Mouse (Mus musculus): ENCODE results near the gene Zfp180. TPM values are rescaled to one million over a fixed set of nuclear protein-coding genes. Genes with fewer than 3 reads are reported as not detected.

Zfp180 gene
- polyA plus RNA-seq, 1 experiment from 2014 or later, result 17.8 TPM

DNA sequence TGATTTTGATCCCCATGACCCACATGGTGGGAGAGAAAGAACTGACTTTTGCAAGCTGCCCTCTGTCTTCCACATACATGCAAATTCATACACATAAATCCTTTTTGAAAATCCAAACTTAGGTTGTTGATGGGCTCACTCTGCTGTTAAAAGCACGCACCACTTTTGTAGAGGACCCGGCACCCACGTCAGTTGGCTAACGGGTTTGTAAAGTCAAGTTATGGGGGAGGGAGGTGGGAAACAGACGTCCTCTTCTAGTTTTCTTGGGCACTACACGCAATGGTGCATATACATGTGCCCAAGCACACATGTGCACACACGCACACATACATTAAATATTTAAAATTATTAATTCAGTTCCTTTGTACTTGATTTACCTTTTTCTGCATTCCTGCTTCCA, 29.1 kb downstream of the Zfp180 start:
- Histone ChIP-seq H3K36me3 (ENCODE audit: control insufficient read depth, insufficient read depth, low read length) (peaks cover 35% of the 10 kb centered on the region), H3K4me1 (ENCODE audit: control insufficient read depth, insufficient read depth, low read length) (peaks cover 4% of the 10 kb centered on the region; the same call in 1 of the 2 replicates), H3K4me2 (ENCODE audit: low read depth, low read length) (no peak overlapping the region), H3K9me3 (replicated peaks; ENCODE audit: control insufficient read depth, low read length) (peaks cover 34% of the 10 kb centered on the region), H3K9ac (ENCODE audit: low read length) (no peak overlapping the region), H3K27me3 (ENCODE audit: control insufficient read depth, insufficient read depth, low read length) (no peaks in the 10 kb centered on the region), H3K27ac (ENCODE audit: low read length) (no peak overlapping the region), H3K4me3 (replicated peaks; ENCODE audit: low read length) (no peak overlapping the region)
- ATAC-seq (ENCODE audit: insufficient read depth, low FRiP score), result no peak
- 94% methylated on average over 7 of the region's 7 CpGs for WGBS

DNA sequence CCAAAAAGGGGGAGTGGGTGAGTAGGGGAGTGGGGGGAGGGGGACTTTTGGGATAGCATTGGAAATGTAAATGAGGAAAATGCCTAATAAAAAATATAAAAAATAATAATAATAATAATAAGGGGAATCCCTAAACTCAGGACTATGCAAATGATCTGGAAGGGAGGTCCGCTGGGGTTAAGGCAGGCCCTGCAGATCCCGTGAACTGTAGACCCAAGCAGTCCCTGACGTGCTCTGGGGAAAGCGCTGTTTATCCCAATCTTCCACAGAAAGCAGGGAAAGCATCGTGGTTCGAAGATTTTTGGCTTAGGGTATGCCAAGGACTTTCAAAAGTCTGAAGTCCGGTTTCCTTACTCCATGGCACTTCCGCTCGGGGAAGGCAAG, 30.0 kb downstream of the Zfp180 start:
- 6% methylated on average over 9 of the region's 9 CpGs for WGBS
- peaks cover 4% of the 10 kb centered on the region; the same call in 1 of the 2 replicates for H3K4me1 ChIP-seq (ENCODE audit: control insufficient read depth, insufficient read depth, low read length)
- peaks cover 26% of the 10 kb centered on the region for H3K36me3 ChIP-seq (ENCODE audit: control insufficient read depth, insufficient read depth, low read length)
- H3K4me3 ChIP-seq (replicated peaks; ENCODE audit: low read length), result peak overlapping the region; percentile 70
- peaks cover 25% of the 10 kb centered on the region for H3K9me3 ChIP-seq (replicated peaks; ENCODE audit: control insufficient read depth, low read length)
- H3K27ac ChIP-seq (ENCODE audit: low read length), result peak overlapping the region; percentile 89
- peak overlapping the region; percentile 80 for H3K4me2 ChIP-seq (ENCODE audit: low read depth, low read length)
- H3K27me3 ChIP-seq (ENCODE audit: control insufficient read depth, insufficient read depth, low read length), result no peaks in the 10 kb centered on the region
- H3K9ac ChIP-seq (ENCODE audit: low read length), result peak overlapping the region; percentile 86
- ATAC-seq (ENCODE audit: insufficient read depth, low FRiP score), result peak; percentile 31; the same call in 1 of the 2 replicates

DNA sequence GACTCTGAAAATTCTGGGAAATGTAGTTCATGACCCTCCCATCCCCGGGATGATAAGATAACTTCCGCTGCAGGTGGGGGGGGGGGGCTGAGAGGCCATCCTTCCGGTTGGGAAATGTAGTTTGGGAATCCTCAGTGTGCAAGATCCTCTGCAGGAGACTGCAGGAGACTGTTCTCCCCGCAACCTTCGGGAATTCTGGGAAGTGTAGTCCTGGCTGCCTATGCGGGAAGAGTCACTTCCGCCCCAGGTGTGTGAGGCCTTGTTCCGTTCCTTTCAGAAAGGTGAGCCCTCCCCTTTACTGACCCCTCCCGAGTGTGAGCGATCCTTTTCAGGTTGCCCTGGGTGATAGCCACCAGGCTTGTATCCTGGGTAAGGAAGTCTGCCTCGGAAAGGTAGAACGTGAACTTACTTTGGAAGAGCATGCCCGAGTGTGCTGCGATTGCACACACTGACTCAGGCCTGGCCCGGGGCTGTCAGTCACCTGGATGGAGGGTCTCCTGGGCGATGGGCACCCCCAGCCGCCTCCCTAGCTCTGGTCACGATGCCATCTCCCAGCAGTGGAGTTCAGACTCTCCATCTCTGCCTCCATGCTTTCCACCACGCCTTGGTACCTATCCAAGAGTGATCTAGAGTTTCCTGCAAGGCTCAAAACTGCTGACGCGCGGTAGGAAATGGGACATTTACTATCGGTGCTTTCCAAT, 30.6 kb downstream of the Zfp180 start, which contains the start of gene Zfp112:
Gene Zfp112 (plus strand): TSS at position 159 of the 701 bp plus-strand sequence.
- H3K4me3 ChIP-seq (replicated peaks; ENCODE audit: low read length), result peak within 1 kb of the TSS; percentile 70
- H3K27ac ChIP-seq (ENCODE audit: low read length), result peak within 1 kb of the TSS; percentile 89
- H3K4me1 ChIP-seq (ENCODE audit: control insufficient read depth, insufficient read depth, low read length), result peaks cover 4% of the 10 kb centered on the region; the same call in 1 of the 2 replicates
- peaks cover 20% of the 10 kb centered on the region for H3K36me3 ChIP-seq (ENCODE audit: control insufficient read depth, insufficient read depth, low read length)
- peak within 1 kb of the TSS; percentile 86 for H3K9ac ChIP-seq (ENCODE audit: low read length)
- H3K4me2 ChIP-seq (ENCODE audit: low read depth, low read length), result peak within 1 kb of the TSS; percentile 80
- WGBS, result 1% methylated on average over 23 of the region's 23 CpGs
- peak; percentile 96 for ATAC-seq (ENCODE audit: insufficient read depth, low FRiP score)
- H3K27me3 ChIP-seq (ENCODE audit: control insufficient read depth, insufficient read depth, low read length), result no peaks in the 10 kb centered on the region
- H3K9me3 ChIP-seq (replicated peaks; ENCODE audit: control insufficient read depth, low read length), result peaks cover 19% of the 10 kb centered on the region

DNA sequence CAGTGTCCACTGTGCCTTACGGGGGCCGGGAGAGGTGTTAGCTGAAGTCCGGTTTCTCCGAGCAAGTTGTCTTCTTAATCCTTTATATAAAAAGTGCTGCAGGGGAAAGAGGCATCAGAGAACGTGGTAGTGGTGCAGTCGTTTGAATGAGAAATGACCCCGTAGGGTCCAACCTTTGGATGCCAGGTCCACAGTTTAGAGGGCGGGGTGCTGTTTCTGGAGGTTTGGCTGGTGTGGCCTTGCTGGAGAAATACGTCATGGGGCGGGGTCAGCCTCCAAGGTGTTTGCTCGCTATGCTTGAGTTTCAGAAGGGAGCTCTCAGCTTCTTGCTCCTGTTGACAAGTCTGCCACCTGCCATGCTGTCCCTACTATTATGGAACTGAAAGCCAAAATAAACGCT, 31.3 kb downstream of the Zfp180 start:
- peak overlapping the region; percentile 89 for H3K27ac ChIP-seq (ENCODE audit: low read length)
- H3K4me2 ChIP-seq (ENCODE audit: low read depth, low read length), result peak overlapping the region; percentile 80
- peak overlapping the region; percentile 70 for H3K4me3 ChIP-seq (replicated peaks; ENCODE audit: low read length)
- peaks cover 14% of the 10 kb centered on the region for H3K9me3 ChIP-seq (replicated peaks; ENCODE audit: control insufficient read depth, low read length)
- WGBS, result 9% methylated on average over 12 of the region's 12 CpGs
- peaks cover 14% of the 10 kb centered on the region for H3K36me3 ChIP-seq (ENCODE audit: control insufficient read depth, insufficient read depth, low read length)
- ATAC-seq (ENCODE audit: insufficient read depth, low FRiP score), result peak; percentile 54
- peaks cover 4% of the 10 kb centered on the region; the same call in 1 of the 2 replicates for H3K4me1 ChIP-seq (ENCODE audit: control insufficient read depth, insufficient read depth, low read length)
- peak overlapping the region; percentile 86 for H3K9ac ChIP-seq (ENCODE audit: low read length)
- H3K27me3 ChIP-seq (ENCODE audit: control insufficient read depth, insufficient read depth, low read length), result no peaks in the 10 kb centered on the region

DNA sequence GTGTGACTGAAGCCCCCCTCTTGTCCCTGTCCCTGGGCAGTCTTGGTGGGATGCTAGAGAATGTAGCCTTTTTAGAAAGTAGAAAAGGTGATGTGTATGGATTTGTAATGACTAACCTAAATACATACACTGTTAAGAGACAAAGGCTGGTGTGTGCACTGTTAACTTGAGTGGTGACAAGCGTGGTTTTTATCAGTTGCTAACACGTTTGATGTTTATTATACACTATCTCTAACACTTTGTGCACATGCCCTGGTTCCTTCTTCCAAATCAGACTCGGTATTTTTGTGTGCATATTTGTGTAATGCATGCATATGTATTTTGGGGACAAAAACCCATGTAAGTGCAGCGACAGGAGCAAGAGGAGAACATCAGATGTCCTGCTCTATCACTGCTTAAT, 34.9 kb downstream of the Zfp180 start:
- Histone ChIP-seq H3K27ac (ENCODE audit: low read length) (no peak overlapping the region), H3K36me3 (ENCODE audit: control insufficient read depth, insufficient read depth, low read length) (no peaks in the 10 kb centered on the region), H3K4me2 (ENCODE audit: low read depth, low read length) (no peak overlapping the region), H3K27me3 (ENCODE audit: control insufficient read depth, insufficient read depth, low read length) (no peaks in the 10 kb centered on the region), H3K4me1 (ENCODE audit: control insufficient read depth, insufficient read depth, low read length) (peaks cover 4% of the 10 kb centered on the region; the same call in 1 of the 2 replicates), H3K4me3 (replicated peaks; ENCODE audit: low read length) (no peak overlapping the region), H3K9ac (ENCODE audit: low read length) (no peak overlapping the region), H3K9me3 (replicated peaks; ENCODE audit: control insufficient read depth, low read length) (no peaks in the 10 kb centered on the region)
- ATAC-seq (ENCODE audit: insufficient read depth, low FRiP score), result no peak
- 57% methylated on average over 4 of the region's 4 CpGs for WGBS

DNA sequence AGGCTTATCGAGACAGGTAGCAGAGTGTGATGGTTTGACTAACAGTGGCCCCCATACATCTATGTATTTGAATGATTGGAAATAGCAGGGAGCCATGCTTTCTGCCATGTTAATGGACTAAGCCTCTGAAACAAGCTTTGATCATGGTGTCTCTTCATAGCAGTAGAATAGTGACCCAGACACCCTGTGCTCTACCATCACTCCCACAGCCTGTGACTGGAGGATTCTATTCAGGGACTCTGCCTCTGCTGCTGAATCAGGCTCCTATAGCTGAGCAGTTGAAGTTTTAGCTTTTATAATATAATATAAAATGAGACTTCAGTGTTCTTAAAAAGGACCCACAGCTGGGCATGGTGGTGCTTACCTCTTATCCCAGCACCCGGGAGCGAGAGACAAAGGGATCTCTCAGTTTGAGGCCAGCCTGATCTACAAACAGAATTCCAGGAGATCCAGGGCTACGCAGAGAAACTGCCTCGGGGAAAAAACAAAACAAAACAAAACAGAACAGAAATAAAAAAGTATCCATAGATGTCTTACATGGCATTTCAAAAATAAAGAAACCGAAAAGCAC, 51.8 kb downstream of the Zfp180 start:
- ATAC-seq (ENCODE audit: insufficient read depth, low FRiP score), result no peak
- peak overlapping the region; percentile 77 for H3K9ac ChIP-seq (ENCODE audit: low read length)
- H3K4me2 ChIP-seq (ENCODE audit: low read depth, low read length), result peak overlapping the region; percentile 78
- H3K27me3 ChIP-seq (ENCODE audit: control insufficient read depth, insufficient read depth, low read length), result no peaks in the 10 kb centered on the region
- H3K4me1 ChIP-seq (ENCODE audit: control insufficient read depth, insufficient read depth, low read length), result peaks cover 10% of the 10 kb centered on the region
- 14% methylated on average over 6 of the region's 6 CpGs for WGBS
- H3K9me3 ChIP-seq (replicated peaks; ENCODE audit: control insufficient read depth, low read length), result no peaks in the 10 kb centered on the region
- H3K4me3 ChIP-seq (replicated peaks; ENCODE audit: low read length), result peak overlapping the region; percentile 60
- no peak overlapping the region for H3K27ac ChIP-seq (ENCODE audit: low read length)
- H3K36me3 ChIP-seq (ENCODE audit: control insufficient read depth, insufficient read depth, low read length), result peaks cover 11% of the 10 kb centered on the region; the same call in 1 of the 2 replicates

DNA sequence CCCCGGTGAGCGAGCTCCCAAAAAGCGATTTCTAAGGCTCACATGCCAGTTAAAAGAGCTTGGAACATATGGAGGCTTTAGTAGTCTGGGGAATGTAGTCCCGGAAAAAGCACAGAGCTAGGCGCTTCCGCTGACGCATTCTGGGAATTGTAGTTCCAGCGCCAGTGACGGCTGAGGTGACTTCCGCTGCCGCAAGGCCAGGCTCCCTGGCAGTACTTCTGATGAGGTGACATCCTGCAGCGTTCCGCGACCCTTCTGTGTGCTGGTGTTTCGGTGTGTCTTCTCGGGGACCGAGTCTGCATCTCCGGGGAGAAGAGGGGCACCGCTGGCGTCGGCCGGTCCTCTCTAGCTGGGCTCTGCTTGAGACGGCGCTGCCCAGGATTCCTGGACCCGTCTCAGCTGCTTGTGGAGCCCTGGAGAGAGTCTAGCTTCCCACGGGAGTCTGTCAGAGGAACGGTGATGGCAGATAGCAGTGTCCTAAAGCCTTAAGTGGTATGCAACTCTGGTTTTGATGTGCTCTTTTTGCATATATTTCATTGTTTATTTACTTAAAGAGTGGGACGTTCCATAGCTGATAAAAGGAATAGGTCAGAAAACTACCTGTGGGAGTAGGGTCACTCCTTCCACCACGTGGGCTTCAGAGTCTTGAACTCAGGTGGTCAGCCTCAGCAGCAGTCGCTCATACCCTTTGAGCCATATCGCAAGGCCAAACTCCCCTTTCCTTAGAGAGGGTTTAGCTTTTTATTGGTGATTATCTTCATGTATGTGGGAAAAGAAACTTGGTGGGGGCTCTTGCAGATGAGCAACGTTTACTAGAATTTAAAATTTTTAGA, 52.5 kb downstream of the Zfp180 start, which contains the start of gene Zfp235:
Gene Zfp235 (plus strand): TSS at position 174 of the 833 bp plus-strand sequence.
- Histone ChIP-seq H3K4me2 (ENCODE audit: low read depth, low read length) (peak within 1 kb of the TSS; percentile 98), H3K27ac (ENCODE audit: low read length) (no peak within 1 kb of the TSS), H3K9me3 (replicated peaks; ENCODE audit: control insufficient read depth, low read length) (no peaks in the 10 kb centered on the region), H3K4me3 (replicated peaks; ENCODE audit: low read length) (peak within 1 kb of the TSS; percentile 60), H3K4me1 (ENCODE audit: control insufficient read depth, insufficient read depth, low read length) (peaks cover 10% of the 10 kb centered on the region), H3K36me3 (ENCODE audit: control insufficient read depth, insufficient read depth, low read length) (peaks cover 12% of the 10 kb centered on the region; the same call in 1 of the 2 replicates), H3K27me3 (ENCODE audit: control insufficient read depth, insufficient read depth, low read length) (no peaks in the 10 kb centered on the region), H3K9ac (ENCODE audit: low read length) (peak within 1 kb of the TSS; percentile 77)
- peak; percentile 93 for ATAC-seq (ENCODE audit: insufficient read depth, low FRiP score)
- 2% methylated on average over 32 of the region's 32 CpGs for WGBS

DNA sequence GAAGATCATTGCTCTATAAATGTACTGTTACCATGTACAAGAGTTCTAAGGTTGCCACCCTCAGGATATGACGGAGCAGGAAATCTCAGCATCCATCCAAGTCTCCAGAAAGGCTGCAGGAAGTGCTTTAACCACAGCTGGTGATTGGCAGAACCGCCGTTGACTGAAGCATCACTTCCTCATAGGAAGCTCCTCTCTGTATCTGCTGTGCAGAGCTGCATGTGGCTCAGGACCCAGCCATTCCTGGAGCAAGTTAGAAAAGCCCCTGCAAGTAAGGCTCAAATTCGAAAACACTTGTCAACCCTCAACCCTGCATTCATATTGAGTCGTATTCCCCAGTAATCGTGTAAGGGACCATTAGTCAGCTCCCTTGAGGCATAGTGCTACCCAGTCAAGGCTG, 60.8 kb downstream of the Zfp180 start:
- H3K9me3 ChIP-seq (replicated peaks; ENCODE audit: control insufficient read depth, low read length), result no peaks in the 10 kb centered on the region
- H3K4me1 ChIP-seq (ENCODE audit: control insufficient read depth, insufficient read depth, low read length), result no peaks in the 10 kb centered on the region
- no peak for ATAC-seq (ENCODE audit: insufficient read depth, low FRiP score)
- no peak overlapping the region for H3K27ac ChIP-seq (ENCODE audit: low read length)
- 89% methylated on average over 6 of the region's 6 CpGs for WGBS
- H3K36me3 ChIP-seq (ENCODE audit: control insufficient read depth, insufficient read depth, low read length), result peaks cover 31% of the 10 kb centered on the region
- no peaks in the 10 kb centered on the region for H3K27me3 ChIP-seq (ENCODE audit: control insufficient read depth, insufficient read depth, low read length)
- no peak overlapping the region for H3K4me2 ChIP-seq (ENCODE audit: low read depth, low read length)
- H3K4me3 ChIP-seq (replicated peaks; ENCODE audit: low read length), result no peak overlapping the region
- no peak overlapping the region for H3K9ac ChIP-seq (ENCODE audit: low read length)
